Mouse (Mus musculus): ENCODE results near the gene Tnfsf12. TPM values are rescaled to one million over a fixed set of nuclear protein-coding genes. Genes with fewer than 3 reads are reported as not detected.

The Tnfsf12 gene
- not detected for polyA plus RNA-seq (2017; shearing (Covaris generic))

DNA sequence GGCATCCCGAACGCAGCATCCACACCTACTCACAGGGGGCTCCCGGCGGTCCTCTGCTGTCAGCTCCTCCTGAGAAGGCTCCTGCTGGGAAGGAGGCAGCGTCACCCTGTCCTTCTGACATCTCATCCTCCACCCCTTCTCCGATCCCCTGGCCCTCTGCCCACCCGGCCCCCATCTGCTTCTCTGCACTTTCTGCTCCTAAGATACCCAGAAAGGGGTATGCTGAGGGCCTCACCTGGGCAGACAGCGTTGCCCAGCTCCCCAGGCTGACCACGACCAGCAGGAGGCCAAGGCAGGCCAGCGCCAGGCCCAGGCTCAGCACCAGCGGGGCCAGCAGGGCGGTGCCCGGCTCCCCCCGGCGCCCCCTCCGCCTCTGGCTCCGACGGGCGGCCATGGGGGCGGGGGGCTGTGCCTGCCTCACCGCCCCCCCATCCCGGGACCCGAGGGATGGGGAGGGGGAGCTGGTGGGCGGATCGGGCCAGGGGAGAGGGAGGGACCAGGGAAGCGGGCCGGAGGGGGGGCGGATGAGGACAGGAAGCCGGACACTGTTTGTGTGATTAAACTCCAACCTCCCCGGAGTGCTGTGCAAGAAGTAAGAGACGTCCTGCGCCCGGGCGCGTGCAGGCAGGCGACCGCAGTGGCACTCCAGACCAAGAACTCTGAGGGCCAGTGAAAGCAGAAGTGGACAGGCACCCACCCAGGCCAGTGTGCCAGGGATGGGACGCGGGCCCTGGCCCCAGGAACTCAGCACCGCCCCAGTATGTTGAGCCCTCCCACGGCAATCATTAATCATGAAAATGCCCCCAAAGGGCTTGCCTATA lies at the start of gene Tnfsf12, which contains the start of gene Tnfsfm13:
TSS of gene Tnfsf12 (minus strand) at position 489 of the 821 bp plus-strand sequence.
TSS of gene Tnfsfm13 (minus strand) at position 738 of the 821 bp plus-strand sequence.

DNA sequence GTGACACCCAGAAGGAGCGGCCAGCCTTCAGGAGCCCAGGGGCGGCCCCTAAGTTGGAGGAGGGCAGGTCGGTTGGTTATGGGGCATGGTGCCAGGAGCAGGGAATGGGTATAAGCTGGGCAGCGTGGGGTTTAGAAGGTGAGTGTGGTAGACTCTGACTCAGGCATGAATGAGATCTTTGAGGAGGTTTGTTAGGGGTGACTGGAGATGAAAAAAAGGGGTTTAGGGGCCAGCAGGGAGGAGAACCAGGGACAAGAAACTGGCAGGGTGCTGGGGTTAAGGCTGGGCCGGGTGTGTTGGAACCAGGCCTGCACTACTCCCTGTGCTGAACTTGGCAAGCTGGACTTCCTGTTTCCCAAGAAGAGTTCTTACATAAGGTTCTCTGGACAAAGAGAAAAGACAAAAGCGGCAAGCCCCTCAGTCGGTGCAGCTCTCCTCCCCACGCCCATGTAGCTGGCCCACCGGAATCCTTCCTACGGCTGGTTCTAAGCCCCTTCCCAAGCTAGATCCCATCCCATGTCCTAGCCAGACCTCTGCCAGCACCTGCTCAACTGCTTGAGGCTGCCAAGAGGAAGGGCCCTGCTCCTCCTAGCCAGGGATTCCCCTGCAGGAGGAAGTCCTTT lies 10.0 kb downstream of the Tnfsf12 start, which contains the start of gene Tnfsf13:
TSS of gene Tnfsf13 (minus strand) at position 259 of the 623 bp plus-strand sequence.

DNA sequence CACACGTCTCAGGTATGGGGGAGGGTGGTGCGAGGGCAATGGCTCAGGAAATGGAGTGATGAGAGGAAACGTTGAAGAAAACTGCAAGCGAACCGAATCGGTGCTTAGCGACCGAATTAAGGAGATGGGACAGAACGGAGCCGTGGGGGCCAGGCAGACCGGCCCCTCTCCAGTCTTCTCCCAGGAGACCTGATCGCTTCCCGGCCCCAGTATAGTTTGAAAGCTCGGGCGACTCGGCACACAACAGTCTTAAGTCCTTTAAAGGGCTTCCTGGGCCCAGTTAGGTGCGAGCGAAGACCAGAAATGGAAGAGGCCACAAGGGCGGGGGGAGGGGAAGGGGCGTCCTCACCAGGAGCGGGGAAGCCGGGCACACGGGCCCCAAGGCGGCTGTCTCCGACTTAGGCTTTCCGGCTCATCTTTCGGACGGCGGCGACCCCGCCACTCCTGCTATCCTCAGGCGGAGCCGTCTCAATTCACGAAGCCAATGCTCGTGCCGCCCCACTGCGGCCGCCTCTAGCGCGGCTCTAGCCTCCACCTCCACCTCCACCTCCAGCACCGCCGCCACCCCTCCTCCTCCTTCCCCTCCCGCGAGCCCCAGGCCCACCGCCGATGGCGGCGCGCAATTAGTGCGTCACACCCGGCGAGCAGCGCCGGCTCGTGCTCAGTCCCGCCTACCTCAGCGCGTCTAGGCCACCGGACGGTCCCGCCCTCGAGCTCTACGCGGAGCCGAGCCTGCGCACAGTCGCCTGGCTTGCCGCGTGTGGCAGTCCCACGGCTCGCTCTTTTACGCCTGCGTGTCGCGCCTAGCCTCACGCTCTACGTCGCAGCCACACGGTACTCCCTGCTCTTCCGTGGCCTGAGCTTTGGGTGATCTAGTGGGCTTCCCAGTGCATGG lies 14.1 kb downstream of the Tnfsf12 start, which contains the start of gene Senp3:
TSS of gene Senp3 (minus strand) at position 771 of the 895 bp plus-strand sequence.

GRCm38 (mm10) chr11:69672211-69672706 lies 23.4 kb downstream of the Tnfsf12 start, which contains the start of gene Eif4a1:
TSS of gene Eif4a1 (minus strand) at chr11:69672423.

DNA sequence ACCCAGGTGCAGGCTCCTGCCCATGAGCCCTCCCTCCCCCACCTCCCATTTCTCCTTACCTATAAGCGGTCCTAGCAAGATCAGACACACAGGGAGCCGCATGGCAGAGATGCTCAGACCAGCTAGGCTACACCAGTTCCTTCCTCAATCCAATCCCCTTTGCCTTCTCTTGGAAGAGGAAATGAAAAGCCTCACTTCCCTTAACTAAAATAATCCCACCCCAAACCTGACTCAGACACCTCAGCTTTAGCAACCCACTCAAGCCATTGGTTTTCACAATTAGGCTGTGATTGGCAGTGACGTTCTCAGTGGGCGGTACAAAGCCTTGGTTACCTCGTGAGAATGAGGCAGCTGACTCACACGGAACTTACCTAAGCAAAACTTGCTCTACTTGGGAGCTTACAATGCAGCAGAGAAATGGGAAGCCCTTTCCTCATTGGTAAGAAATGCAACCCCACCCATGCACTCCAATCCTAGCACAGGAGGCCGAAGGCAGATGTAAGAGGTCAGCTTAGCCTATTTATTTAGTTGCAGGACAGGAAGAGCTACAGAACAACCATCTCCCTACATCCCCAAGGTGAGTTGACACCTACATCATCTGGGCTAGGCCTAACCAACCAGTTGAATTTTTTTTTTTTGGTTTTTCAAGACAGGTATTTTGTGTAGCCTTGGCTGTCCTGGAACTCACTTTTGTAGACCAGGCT lies 29.5 kb downstream of the Tnfsf12 start, which contains the start of gene Cd68:
TSS of gene Cd68 (minus strand) at position 193 of the 704 bp plus-strand sequence.

DNA sequence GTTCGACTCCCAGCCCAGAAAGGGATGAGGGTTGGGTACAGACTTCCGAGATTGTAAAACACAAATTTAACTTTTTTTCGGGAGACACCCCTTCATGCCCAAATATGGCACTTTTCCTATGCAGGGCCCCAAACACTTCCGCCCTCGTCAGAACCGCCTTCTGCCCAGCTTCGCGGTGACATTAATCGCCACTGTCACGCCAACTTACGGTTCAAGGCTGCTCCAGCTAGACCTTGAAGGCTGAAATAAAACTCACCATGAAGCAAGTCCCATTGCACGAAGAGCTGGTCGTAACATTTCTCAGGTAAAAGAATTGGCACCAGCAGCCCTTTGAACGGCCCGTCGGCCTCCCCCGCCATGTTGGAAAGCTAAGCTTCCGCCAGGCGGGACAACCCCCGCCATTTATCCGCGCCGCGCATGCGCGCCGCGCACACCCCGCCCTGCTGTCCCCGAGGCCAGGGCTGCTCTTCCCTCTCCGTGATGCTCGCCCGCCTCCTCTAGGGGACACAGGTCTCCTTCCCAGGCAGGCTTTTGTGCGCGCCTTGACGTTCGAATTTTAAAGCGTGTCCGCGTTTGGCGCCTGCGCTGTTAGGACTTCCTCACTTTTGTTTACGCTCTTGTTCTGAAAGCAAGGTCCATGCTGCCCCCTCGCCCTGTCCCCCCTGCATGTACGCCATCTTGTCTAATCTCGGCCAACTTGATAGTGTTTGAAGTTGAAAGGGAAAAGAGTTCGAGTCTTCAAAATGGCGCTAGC lies 33.3 kb downstream of the Tnfsf12 start, which contains the start of gene Mpdu1:
TSS of gene Mpdu1 (minus strand) at position 430 of the 754 bp plus-strand sequence.

DNA sequence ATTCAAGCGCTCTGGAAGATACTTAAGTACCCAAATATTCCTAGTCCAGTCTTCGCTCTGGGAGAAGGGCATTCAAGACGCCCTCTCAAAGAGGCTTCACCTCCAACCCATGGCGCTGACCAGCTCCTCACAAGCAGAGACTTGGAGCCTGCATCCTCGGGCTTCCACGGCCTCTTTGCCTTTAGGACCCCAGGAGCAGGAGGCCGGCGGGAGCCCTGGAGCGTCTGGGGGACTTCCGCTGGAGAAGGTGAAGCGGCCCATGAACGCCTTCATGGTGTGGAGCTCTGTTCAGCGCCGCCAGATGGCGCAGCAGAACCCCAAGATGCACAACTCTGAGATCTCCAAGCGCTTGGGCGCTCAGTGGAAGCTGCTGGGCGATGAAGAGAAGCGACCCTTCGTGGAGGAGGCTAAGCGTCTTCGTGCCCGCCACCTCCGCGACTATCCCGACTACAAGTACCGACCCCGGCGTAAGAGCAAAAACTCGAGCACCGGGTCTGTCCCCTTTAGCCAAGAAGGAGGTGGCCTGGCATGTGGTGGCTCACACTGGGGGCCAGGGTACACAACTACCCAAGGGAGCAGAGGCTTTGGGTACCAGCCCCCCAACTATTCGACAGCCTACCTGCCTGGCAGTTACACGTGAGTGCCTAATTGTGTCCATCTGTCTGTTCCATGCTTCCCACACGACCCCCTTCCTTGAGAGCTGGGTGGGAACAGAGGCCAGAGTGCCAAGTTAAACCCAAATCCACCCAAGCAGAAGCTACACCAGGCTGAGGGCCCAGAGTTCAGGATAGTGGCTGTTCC lies 40.2 kb downstream of the Tnfsf12 start, which contains the start of gene Sox15:
TSS of gene Sox15 (plus strand) at position 51 of the 801 bp plus-strand sequence.

Other genes starting within 250 kb of the Tnfsf12 start
- 0.02 TPM for gene Dnah2, start 146.7 kb downstream of the Tnfsf12 start, polyA plus RNA-seq (2017; shearing (Covaris generic))
- 0.11 TPM for gene Efnb3, start 135.6 kb downstream of the Tnfsf12 start, polyA plus RNA-seq (2017; shearing (Covaris generic))
- gene Wrap53, start 115.6 kb downstream of the Tnfsf12 start, polyA plus RNA-seq (2017; shearing (Covaris generic)), result 14.9 TPM
- gene Trp53, start 115.5 kb downstream of the Tnfsf12 start, polyA plus RNA-seq (2017; shearing (Covaris generic)), result 212 TPM
- gene Atp1b2, start 89.9 kb downstream of the Tnfsf12 start, polyA plus RNA-seq (2017; shearing (Covaris generic)), result not detected
- not detected for gene Shbg, start 77.9 kb downstream of the Tnfsf12 start, polyA plus RNA-seq (2017; shearing (Covaris generic))
- not detected for gene Sat2, start 73.8 kb downstream of the Tnfsf12 start, polyA plus RNA-seq (2017; shearing (Covaris generic))
- gene Fxr2, start 62.9 kb downstream of the Tnfsf12 start, polyA plus RNA-seq (2017; shearing (Covaris generic)), result 73.2 TPM
- not detected for gene Sox15, start 40.5 kb downstream of the Tnfsf12 start, polyA plus RNA-seq (2017; shearing (Covaris generic))
- gene Mpdu1, start 33.2 kb downstream of the Tnfsf12 start, polyA plus RNA-seq (2017; shearing (Covaris generic)), result 49.4 TPM
- gene Cd68, start 29.7 kb downstream of the Tnfsf12 start, polyA plus RNA-seq (2017; shearing (Covaris generic)), result 2.1 TPM
- gene Eif4a1, start 23.4 kb downstream of the Tnfsf12 start, polyA plus RNA-seq (2017; shearing (Covaris generic)), result 703 TPM
- 41.7 TPM for gene Senp3, start 13.8 kb downstream of the Tnfsf12 start, polyA plus RNA-seq (2017; shearing (Covaris generic))
- not detected for gene Tnfsf13, start 10.1 kb downstream of the Tnfsf12 start, polyA plus RNA-seq (2017; shearing (Covaris generic))
- gene Tnfsfm13, start 249 bp upstream of the Tnfsf12 start, polyA plus RNA-seq (2017; shearing (Covaris generic)), result not detected
- 56.9 TPM for gene Polr2a, start 62.8 kb upstream of the Tnfsf12 start, polyA plus RNA-seq (2017; shearing (Covaris generic))
- not detected for gene Slc35g3, start 66.1 kb upstream of the Tnfsf12 start, polyA plus RNA-seq (2017; shearing (Covaris generic))
- 8.0 TPM for gene Zbtb4, start 70.1 kb upstream of the Tnfsf12 start, polyA plus RNA-seq (2017; shearing (Covaris generic))
- gene Chrnb1, start 100.1 kb upstream of the Tnfsf12 start, polyA plus RNA-seq (2017; shearing (Covaris generic)), result 2.2 TPM
- not detected for gene Fgf11, start 106.0 kb upstream of the Tnfsf12 start, polyA plus RNA-seq (2017; shearing (Covaris generic))
- gene Tmem102, start 109.8 kb upstream of the Tnfsf12 start, polyA plus RNA-seq (2017; shearing (Covaris generic)), result not detected
- not detected for gene Gm39566, start 119.4 kb upstream of the Tnfsf12 start, polyA plus RNA-seq (2017; shearing (Covaris generic))
- not detected for gene Spem2, start 122.6 kb upstream of the Tnfsf12 start, polyA plus RNA-seq (2017; shearing (Covaris generic))
- gene Spem1, start 126.3 kb upstream of the Tnfsf12 start, polyA plus RNA-seq (2017; shearing (Covaris generic)), result not detected
- gene Nlgn2, start 141.9 kb upstream of the Tnfsf12 start, polyA plus RNA-seq (2017; shearing (Covaris generic)), result 0.09 TPM
- gene Tmem256, start 142.7 kb upstream of the Tnfsf12 start, polyA plus RNA-seq (2017; shearing (Covaris generic)), result 27.8 TPM
- 18.0 TPM for gene Plscr3, start 150.5 kb upstream of the Tnfsf12 start, polyA plus RNA-seq (2017; shearing (Covaris generic))
- gene Tnk1, start 162.9 kb upstream of the Tnfsf12 start, polyA plus RNA-seq (2017; shearing (Covaris generic)), result not detected
- not detected for gene Tmem95, start 182.2 kb upstream of the Tnfsf12 start, polyA plus RNA-seq (2017; shearing (Covaris generic))
- 0.51 TPM for gene Kctd11, start 185.6 kb upstream of the Tnfsf12 start, polyA plus RNA-seq (2017; shearing (Covaris generic))
- gene Acap1, start 199.7 kb upstream of the Tnfsf12 start, polyA plus RNA-seq (2017; shearing (Covaris generic)), result 615 TPM
- gene 2810408A11Rik, start 205.1 kb upstream of the Tnfsf12 start, polyA plus RNA-seq (2017; shearing (Covaris generic)), result 2.6 TPM
- gene Neurl4, start 205.2 kb upstream of the Tnfsf12 start, polyA plus RNA-seq (2017; shearing (Covaris generic)), result 7.7 TPM
- 253 TPM for gene Gps2, start 218.0 kb upstream of the Tnfsf12 start, polyA plus RNA-seq (2017; shearing (Covaris generic))
- gene Eif5a, start 226.1 kb upstream of the Tnfsf12 start, polyA plus RNA-seq (2017; shearing (Covaris generic)), result 965 TPM
- not detected for gene Ybx2, start 239.9 kb upstream of the Tnfsf12 start, polyA plus RNA-seq (2017; shearing (Covaris generic))